Mouse (Mus musculus) A20 (cell line): ENCODE results near the gene Arhgap10.

Experiments
- DNase-seq: peaks from one replicate; pipeline ENCODE4 v3.0.0-alpha.2; 2011; ENCODE audit warnings: low read depth, low spot score

Gene Arhgap10

DNA sequence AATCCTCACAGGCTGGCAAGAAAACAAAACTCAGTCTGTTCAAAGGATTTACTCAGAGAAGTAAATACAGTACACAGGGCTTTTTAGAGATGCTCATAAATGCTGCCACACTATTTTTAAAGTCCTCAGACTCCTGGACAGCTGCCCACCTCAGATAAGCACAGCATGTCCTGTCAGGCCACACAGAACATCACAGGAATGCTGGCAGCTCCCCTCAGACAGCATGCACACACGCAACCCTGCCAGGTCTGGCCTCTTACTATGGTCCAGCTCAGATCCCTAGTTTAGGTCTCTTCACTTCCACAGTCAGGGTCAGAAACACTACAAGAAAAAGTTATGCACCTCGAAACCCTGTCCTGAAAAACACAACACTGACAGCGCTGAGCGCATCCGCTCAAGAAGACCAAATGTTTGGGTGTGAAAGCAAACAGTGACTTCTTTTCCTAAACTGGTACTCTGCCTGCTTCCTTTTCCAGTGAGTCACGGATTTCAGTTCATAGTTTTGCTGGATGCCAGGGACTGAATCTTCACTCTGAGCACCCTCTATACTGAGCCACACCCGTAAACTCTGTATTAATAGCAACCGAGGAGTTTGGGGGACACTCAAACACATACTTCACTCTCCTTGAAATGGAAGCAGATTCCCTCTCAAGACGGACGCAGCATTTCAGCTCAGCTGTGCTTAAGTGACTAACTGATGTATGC, 73.4 kb downstream of the Arhgap10 start:
- DNase-seq, result no peak

DNA sequence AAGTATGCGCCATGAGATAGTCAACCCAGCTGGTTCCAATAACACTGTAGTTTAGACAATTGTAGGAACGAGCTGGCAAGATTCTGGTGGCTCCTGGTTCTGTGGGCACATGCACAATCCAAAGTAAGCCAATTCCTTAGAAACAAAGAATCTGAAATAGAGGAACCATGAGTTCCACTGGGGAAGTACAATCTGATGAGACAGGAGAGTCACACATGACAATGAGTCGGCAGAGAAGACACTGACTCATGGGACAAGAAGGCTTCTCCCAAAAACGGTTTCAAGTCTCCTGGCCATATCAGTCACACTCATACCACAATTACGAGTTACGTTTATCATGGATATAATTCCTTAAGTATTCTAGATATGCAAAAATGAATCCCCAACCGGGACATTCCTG, 75.3 kb downstream of the Arhgap10 start:
- peak; percentile 48 for DNase-seq

DNA sequence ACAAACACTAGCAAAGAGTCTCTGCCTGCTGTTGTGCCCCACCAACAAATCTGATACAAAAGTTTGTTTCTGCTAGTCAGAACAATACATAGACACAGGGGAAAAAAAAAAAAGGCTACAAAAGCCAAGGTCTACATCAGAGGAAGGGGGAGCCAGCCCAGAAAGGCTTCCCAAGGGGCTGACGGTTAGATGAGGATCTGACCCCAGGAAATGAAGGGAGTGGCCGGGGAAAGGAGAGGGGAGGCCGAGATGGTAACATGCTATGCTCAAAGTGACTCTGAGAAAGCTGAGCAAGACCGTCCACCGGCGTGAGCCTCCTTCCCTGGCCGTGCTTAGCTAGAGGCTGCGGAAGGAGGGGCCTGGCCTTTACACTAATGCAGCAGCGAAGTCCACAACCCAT, 76.8 kb downstream of the Arhgap10 start:
- DNase-seq, result no peak

DNA sequence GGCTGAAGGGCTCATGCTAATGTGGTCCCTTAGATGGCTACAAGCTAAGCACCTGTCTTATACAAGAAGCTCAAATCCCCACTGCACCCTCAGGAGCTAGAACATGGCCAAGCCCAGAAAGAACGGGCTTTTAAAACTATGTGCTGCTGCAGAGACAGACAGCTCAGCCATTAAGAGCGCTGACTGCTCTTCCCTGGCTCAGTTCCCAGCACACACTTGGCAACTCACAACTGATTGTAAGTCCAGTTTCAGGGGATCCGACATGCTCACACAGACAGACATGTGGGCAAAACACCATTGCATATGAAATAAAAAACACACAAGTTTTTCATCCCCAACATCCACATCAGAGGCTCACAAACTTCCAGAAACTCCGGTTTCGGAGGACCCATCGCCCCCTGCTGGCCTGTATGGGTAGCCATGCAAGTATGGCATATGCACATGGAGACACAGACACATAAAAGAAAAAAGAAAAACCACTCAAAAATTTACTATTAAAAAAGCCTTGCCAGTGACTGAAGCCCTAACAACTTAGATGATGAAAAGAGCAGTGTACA, 77.4 kb downstream of the Arhgap10 start:
- no peak for DNase-seq

DNA sequence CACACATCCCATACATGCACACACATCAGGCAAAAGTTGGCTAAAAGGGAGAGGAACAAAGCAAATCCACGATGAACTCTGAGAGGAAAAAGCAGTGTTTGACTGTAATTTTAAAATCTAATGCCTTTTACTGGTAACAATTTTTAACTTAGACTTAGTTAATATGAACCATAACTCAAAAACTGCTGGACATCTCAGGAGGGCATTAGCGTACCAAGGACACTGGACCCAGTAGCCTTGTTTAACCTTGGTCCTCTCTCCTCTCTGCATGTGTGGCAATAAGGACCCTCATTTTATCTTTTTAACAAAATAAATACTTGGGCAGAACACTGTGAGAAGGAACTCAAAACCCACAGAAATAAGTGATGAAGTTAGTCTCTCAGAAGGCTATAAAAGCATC, 78.1 kb downstream of the Arhgap10 start:
- DNase-seq, result no peak

DNA sequence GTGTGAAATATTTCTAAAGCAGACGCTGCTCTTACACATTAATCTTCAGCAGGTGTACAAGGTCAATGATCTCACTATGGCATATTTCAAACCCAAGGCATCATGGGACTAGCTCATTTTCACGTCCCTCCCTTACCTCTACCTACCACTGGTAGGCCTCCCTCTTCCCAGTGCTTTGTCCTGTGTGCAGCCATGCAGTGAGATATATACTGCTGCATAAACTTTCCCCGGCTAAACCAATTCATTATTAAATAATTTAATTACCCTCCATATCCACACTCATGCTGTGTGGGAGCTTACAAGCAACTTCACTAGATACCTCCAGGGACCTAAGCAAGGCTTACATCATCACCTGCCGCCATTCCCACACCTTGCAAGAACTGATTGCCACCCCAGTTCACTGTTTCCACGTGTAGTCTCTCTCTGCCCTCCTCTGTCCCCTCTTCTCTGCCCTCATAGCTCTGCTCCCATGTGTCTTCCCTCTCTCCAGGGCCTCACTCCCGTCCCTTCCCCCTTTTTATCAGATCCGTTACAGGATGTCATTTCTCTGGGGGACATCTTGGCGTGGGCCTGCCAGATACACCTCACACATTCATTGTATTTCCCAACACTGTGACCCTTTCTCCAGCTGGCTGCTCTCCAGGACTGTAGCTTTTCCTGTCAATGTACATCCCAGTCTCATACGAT, 79.8 kb downstream of the Arhgap10 start:
- no peak for DNase-seq

DNA sequence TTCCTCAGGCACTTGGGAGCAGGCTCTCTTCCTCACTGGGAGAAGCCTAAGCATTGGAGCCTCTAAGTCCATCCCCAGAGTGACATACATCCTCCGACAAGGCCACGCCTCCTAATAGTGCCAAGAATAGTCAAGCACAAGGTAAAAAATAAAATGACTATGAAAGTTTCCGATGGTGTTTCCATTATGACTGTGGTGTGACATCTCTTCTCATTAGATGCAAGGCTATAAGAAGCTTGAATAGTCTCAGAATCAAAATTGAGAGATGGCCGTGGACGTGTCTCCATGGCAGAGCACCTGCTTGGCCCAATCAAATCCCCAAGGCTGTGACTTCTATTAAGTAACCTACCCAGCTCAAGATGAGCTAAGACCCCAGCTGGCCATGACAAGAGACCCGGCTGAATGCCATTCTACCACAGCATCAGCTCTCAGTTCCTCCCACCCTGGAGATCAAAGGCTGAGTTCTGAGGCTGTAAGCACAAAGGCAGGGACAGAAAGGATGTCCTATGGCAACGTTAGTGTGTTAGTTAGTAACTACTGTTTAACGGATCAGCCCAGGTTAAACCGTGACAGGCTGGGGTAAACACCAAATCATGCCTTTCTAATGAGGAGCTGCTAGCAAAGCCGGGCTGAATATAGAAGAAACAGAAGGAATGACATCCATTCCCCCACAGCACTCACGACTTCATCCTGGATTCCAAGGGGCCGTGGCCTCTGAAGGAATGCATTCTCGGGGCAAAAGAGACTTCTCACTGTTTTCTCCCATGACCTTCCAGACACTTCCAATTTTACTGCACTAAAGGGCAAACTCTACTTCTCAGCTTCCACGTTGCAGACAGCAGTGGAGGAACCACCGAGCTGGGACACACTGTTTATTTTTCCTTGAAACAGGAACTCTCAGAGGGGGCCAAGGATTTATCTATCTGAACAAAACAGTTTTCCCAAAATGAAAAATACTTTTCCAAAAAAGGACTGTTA, 81.5 kb downstream of the Arhgap10 start:
- DNase-seq, result peak; percentile 39

DNA sequence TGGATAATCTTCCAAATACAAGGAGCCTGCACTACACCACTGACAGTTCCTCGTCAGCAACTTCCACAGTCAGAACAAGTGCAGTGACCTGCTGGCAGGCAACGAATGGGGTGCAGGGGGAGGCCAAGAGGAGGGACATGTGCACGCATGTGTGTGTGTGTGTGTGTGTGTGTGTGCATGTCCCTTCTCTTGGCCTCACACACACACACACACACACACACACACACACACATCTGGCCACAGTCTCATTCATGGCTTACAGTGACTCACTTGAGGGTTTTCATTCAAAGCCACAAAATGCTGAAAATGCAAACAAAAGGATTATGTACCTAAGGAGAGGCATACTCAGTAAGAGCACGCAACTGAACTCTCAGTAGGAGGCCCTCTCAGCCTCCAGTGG, 84.5 kb downstream of the Arhgap10 start:
- no peak for DNase-seq

DNA sequence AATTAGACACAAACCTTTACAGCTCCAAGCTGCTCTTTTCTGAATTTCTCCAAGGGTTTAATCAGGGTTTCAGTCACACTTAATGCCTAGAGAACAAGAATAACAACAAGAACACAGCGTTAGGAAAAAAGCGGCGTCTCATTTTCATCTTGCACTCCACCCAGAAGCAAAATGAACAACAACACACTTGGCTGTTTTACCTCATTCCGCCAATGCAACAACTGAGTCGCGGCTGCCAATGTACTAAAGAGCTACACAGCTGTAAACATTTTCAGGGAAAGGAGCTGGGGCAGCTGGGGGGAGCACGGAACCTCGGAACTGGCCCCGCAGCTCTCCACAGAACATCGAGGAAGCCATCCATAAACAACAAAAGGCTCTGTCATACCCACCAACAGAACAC, 85.0 kb downstream of the Arhgap10 start:
- DNase-seq, result no peak

DNA sequence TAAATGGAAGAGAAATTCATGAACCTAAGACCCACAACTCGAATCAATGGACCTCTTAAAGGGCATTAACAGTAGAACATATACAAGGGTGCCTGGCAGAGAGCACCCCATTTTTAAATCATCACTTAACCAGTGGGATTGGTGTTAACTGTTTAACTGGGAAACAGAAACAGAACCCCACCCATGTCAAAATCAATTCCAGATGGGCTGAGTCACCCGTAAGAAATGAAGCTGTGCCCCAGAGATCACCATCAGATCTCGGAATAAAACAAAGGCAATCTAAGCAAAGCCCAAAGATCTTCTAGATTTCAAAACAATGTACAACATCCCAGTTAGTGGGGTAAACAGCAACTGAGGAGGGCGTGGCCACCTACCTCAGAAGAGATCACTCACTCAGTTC, 89.3 kb downstream of the Arhgap10 start:
- no peak for DNase-seq

DNA sequence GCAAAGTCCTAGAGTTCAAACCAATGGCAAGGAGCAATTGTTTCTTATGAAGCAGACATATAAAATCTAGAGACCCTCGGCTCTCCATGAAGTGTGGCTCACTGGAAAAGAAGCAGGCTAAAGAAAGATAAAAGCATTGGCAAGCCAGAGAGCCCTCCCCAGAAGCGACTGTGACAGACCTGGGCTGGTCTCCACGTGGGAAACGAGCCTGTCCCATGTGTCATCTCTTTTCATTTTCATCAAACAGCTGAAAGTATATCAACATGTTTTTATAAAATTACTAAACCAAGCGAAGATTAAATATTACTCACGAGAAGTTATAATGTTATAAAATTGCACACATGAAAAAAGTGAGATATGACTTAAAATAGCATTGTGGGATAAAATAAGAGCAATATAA, 89.7 kb downstream of the Arhgap10 start:
- DNase-seq, result no peak

DNA sequence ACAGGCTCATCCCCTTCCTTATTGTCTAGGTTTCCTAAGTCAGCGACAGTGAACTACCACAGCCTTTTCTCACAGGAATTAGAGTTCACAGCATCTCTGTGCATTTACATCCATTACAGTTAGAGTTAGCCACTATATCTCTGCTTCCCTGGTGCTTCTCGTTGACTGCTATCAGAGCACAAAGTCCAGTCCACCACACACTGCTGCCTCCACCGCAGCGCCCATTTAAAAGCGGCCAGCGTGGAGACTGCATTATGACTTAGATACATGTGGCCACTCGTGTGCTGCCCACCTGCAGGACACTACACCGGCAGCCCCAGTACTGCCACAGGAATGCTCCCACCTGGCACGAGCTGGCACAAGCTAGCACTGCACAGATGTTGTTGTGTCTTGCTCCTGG, 90.3 kb downstream of the Arhgap10 start:
- DNase-seq, result no peak

DNA sequence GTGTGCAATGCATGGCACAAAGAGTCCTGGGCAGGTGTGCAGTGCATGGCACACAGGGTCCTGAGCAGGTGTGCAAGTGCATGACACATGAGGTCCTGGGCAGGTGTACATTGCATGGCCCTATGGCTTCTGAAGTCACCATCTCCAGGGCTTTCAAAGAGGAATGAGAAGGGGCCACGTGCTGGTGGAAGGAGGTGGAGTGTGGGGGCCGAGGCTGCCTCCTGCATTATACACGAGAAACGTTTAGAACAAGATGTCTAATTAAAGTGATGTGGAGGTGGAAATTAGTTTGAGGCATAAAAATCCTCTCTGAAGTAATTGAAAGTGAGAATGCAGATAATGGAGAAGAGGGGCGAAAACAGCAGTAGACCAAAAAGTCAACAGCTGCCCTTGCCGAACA, 93.9 kb downstream of the Arhgap10 start:
- peak; percentile 54 for DNase-seq

DNA sequence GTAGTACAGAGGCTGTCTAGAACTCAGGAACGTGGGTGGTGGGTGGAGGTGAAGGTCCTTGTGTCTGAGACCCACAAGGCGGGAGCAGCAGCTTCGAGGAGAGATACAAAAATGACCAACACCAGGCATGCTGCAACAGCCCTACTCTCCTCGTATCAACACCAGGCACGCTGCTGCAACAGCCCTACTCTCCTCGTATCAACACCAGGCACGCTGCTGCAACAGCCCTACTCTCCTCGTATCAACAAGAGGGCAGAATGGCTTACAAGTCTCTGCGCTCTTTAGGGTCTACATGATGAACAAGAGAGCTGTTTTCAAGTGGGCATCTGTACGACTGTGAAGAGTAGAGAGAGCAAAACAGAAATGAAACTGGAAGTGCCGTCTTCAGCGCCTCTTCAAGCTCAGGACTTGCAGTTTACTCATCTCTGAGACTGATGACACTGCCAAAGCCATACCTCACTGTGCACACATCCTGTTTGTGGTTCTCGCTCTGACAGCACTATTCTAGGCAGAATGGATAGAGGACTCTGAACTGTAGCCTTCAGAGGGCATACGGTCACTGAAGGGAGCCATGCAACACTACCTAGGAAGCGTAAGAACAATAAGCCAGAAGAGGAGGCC, 95.0 kb downstream of the Arhgap10 start:
- peak; percentile 89 for DNase-seq

DNA sequence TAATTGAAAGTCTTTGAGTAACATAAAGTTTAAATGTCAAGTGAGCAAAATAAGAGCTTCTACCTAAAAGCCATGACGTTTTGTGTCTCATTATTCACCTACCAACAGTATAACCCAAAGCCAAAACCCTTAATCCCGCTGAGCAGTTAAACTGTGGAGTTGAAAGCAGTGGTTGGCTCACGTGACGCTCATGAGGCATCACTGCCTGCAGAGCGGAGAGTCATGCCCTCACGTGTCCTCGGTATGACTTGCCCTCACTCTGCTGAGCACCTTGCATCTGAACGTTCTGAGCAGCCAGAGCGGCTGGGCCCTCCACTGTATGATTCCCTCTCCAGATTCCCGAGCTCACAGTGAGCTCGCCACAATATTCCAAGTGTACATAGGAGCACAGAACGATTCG, 96.2 kb downstream of the Arhgap10 start:
- no peak for DNase-seq

DNA sequence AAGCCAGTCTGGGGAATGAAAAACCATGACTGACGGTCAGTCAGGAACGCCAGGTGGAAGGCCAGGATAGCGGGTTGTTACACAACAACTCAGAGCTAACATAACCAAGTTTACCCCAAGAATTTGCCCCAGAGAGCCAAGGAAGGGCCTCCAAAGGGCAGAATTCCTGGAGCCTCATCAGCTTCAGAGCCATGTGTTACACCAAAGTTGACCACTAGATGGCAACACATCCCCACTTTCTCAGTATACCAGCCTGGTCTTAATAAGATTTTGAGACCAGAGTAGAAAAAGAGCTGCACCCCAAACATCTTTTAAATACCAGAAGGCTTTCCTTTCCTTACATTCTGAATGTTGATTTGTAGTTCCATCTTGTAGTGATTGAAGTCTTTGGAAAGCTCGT, 98.0 kb downstream of the Arhgap10 start:
- peak; percentile 62 for DNase-seq

DNA sequence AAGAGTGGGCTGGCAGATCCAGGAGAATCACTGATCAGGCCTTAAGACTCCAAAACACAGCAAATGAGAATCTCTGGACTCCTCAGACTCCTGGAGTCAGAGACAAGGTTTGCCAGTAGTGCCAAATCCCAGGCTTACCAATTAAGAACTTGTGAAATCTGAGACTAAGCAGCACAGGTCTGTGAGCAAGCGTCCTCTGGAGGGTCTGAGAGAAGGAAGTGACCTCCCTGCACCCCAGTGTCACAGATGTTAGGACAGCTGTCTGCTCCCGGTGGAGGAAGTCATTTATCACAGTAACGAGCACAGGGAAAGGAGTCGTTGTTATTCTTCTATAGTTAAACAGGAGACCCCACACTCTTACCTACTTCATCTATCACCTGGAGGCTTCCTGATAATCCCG, 101.0 kb downstream of the Arhgap10 start:
- DNase-seq, result no peak

DNA sequence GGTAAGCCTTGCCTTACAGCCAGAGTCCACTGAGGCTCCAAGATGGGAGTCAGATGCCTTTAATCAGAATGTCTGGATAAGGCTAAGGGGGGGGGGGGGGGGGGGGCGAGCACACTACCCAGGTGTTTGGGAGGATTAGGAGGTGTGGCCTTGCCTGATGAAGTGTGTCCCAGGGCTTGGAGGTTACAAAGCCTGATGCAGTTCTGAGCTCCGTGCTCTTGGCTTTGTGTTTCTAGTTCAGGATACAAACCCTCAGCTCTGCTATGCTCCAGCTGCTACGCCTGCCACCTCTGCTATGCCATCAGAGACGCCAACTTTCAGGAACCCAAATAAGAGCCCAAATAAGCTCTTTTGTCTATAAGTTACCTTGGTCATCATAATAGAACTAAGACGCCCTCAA, 101.7 kb downstream of the Arhgap10 start:
- no peak for DNase-seq

DNA sequence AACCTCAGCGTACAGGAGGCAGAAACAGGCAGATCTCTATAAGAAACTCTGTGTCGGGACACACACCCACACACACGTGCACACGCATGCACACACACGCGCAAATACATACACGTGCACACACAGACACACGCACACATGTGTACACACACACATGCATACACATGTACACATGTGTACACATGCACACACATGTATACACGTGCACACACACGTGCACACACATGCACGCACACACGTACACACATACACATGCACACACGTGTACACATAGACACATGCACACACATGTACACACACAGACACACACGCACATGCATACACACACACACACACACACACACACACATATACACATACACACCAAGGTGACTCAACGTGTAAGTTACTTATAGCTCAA, 106.5 kb downstream of the Arhgap10 start:
- DNase-seq, result no peak

DNA sequence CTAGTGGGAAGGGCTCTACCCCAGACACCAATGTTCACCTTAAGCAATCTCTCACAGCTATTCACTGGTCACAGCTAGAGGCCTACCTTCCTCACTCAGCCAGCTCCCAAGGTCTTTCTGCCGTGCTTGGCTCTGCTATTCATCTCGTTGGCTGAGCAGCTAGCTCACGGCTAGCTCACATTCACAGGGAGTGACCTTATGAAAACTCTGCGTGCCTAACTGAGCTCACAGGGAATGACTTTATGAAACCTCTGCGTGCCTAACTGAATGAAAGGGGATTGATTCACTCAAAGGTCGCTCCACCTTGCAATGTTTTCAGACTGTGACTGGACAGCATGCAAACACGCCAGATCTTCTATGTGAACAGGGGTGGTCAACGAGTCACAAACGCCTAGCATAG, 107.4 kb downstream of the Arhgap10 start:
- DNase-seq, result no peak

DNA sequence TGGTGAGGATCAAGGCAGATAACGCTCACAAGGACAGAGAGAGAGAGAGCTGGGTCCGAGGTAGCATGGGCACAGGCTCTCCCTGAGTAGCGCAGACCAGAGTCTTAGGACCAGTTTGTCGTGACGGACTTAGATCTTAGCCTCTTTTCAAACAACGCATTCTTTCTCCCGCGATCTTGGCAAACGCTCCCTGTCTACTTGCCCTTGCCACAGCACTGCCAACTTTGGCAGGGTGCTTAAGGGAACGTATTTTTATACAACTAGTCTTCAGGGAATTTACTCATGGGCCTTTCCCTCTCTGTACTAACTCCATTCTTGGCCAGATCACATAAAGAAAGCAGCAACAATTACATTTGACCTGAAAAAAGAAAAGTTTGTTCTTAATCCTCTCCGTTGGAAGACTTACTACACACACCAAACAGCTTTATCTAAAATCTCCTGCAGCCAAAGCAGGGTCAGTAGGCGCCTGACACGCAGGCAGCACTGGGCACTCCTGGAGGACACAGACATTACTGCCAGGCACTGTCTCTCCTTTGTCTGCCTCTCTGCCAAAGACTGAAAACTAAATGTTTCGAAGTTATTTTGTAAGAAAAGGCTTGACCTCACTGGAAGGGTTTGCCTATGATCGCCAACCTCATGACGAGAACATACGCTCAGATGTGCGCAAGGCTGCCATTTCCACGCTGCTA, 109.1 kb downstream of the Arhgap10 start:
- DNase-seq, result no peak
